Mouse (Mus musculus) hindbrain, embryonic 12.5 days (tissue): ENCODE results near the gene Slc7a5. TPM values are rescaled to one million over a fixed set of nuclear protein-coding genes. Genes with fewer than 3 reads are reported as not detected.
A peak's percentile ranks its signal among the peaks of the same experiment; 100 is the strongest.

Experiments used
- ATAC-seq: fragments of 200-750 bp; cut with Nextera tagmentation; 2 replicates; pipeline ENCODE4 v1.8.0; 2017; ENCODE audit warnings: moderate TSS enrichment; ENCODE audit not compliant: low FRiP score
- H3K27ac ChIP-seq: fragments of 300-500 bp; sonication (generic); 2 replicates; pipeline ENCODE4 v1.5.1; 2016; ENCODE audit warnings: mild to moderate bottlenecking
- H3K27me3 ChIP-seq: fragments of 300-500 bp; sonication (generic); 2 replicates; pipeline ENCODE4 v1.6.1; 2016; ENCODE audit warnings: mild to moderate bottlenecking
- H3K36me3 ChIP-seq: fragments of 300-500 bp; sonication (generic); 2 replicates; pipeline ENCODE4 v1.6.1; 2016; ENCODE audit warnings: mild to moderate bottlenecking
- H3K4me1 ChIP-seq: fragments of 300-500 bp; sonication (generic); 2 replicates; pipeline ENCODE4 v1.6.1; 2016
- H3K4me2 ChIP-seq: fragments of 300-500 bp; sonication (generic); replicated peaks from 2 replicates; pipeline ENCODE4 v1.6.1; 2016; ENCODE audit warnings: mild to moderate bottlenecking
- H3K4me3 ChIP-seq: fragments of 300-500 bp; sonication (generic); 2 replicates; pipeline ENCODE4 v1.5.1; 2016; ENCODE audit warnings: mild to moderate bottlenecking
- H3K9ac ChIP-seq: fragments of 300-500 bp; sonication (generic); 2 replicates; pipeline ENCODE4 v1.6.1; 2016; ENCODE audit warnings: mild to moderate bottlenecking, moderate library complexity
- H3K9me3 ChIP-seq: fragments of 300-500 bp; sonication (generic); replicated peaks from 2 replicates; pipeline ENCODE4 v1.6.1; 2016; ENCODE audit warnings: mild to moderate bottlenecking
- WGBS: fragments of 180-500 bp; shearing (Covaris S2); methylation state at CpG from one replicate; pipeline ENCODE4 v1.1.7; 2016; 5-methylcytosine and 5-hydroxymethylcytosine counted together
- polyA plus RNA-seq: library from polyadenylated mRNA; unstranded; fragments of >200 nt; fragmentation: Nextera tagmentation; extraction: Ambion mirVana; gene quantifications from 2 replicates; pipeline ENCODE4 v1.2.1, GENCODE M21; 2016

Gene Slc7a5
- polyA plus RNA-seq, 1 experiment from 2014 or later = 29.4 TPM

DNA sequence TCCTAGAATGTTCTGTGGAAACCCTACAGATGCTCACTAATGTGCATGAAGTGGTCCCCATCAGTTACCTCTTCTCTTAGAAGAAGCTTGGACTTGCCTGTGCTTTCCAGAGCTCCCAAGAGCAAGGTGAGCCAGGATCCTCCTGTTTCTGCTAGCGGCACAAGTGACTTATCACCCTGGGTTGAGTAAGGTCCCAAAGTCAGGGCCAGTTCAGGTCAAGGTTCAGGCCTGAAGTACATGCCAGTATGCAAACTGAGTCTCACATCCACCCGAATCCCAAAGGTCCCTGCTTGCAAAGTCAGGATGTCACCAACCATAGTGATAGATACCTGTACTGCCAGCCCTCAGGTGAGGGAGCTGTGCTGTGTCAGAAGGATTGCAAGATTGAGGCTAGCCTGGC is 37.3 kb downstream of the Slc7a5 start:
- no peaks in the 10 kb centered on the region for H3K36me3 ChIP-seq
- H3K27me3 ChIP-seq = no peaks in the 10 kb centered on the region
- H3K4me3 ChIP-seq = no peak overlapping the region
- H3K27ac ChIP-seq = no peak overlapping the region
- no peak overlapping the region for H3K4me2 ChIP-seq
- WGBS = 87% methylated on average over 2 of the region's 2 CpGs
- H3K9ac ChIP-seq = no peak overlapping the region
- H3K4me1 ChIP-seq = peaks cover 14% of the 10 kb centered on the region
- ATAC-seq = no peak
- H3K9me3 ChIP-seq = no peaks in the 10 kb centered on the region

DNA sequence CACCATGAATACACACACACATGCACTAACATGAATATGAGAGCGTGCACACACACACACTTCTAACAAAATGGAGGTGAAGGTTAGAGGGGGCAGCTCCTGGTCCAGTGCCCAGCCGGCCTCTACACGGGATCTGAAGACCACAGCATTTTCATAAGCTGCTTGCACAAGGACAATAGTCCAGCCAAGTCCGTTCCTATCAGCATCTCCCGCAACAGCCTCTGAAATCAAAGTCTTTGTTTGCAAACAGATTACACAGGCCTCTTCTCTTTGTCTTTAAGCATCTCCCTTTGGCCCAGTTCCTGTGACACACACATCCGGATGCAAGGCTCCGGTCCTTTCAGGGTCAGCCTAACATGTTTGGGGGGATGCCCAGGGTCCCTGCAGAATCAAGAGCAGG is 38.6 kb downstream of the Slc7a5 start:
- Histone ChIP-seq H3K36me3 (no peaks in the 10 kb centered on the region), H3K27me3 (no peaks in the 10 kb centered on the region), H3K27ac (no peak overlapping the region), H3K4me2 (no peak overlapping the region), H3K9me3 (no peaks in the 10 kb centered on the region), H3K4me3 (no peak overlapping the region), H3K4me1 (peaks cover 12% of the 10 kb centered on the region), H3K9ac (no peak overlapping the region)
- 88% methylated on average over 7 of the region's 7 CpGs for WGBS
- no peak for ATAC-seq

DNA sequence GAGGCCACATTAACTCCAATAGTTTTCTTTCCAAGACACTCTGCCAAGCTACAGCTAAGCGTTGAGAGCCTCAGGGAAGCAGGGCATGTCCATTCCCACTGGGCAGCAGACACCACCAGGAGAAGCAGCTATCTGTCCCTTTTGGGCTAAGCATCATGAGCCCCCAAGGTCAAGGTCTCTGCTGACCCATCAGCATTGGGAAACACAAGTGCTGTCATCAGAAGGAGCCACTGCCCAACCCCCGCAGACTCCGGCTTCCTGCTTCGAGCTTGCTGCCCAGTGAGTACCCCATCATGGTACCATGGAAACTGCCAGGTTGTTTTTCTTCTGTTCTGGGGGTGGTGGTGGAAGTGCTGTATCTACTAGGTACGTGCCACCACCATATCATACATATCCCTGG is 39.3 kb downstream of the Slc7a5 start:
- Histone ChIP-seq H3K36me3 (no peaks in the 10 kb centered on the region), H3K4me3 (no peak overlapping the region), H3K9me3 (no peaks in the 10 kb centered on the region), H3K27me3 (no peaks in the 10 kb centered on the region), H3K4me1 (peaks cover 12% of the 10 kb centered on the region), H3K9ac (no peak overlapping the region), H3K4me2 (no peak overlapping the region), H3K27ac (no peak overlapping the region)
- no peak for ATAC-seq
- WGBS = 91% methylated on average over 5 of the region's 5 CpGs

DNA sequence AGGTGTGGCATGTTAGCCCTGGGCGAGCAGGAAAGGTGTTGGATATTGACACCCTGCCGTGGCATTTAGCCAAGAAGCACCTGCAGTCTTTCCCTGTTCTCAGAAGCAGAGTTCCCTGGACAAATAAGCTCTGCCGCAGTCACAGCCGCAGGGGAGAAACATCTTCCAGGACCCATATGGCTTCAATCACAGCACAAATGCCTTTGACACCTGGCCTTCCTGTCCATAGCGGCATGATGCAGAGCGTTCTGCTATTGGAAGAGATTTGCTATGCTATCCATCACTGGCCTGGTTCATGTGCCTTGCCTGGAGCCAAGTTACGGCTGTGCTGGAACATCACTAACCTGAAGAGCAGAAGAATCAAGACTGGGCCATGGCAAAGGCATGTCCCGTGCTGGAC is 42.1 kb downstream of the Slc7a5 start:
- H3K4me3 ChIP-seq = no peak overlapping the region
- H3K36me3 ChIP-seq = no peaks in the 10 kb centered on the region
- no peak overlapping the region for H3K27ac ChIP-seq
- H3K4me1 ChIP-seq = no peaks in the 10 kb centered on the region
- no peaks in the 10 kb centered on the region for H3K27me3 ChIP-seq
- 73% methylated on average over 8 of the region's 8 CpGs for WGBS
- H3K9me3 ChIP-seq = no peaks in the 10 kb centered on the region
- H3K4me2 ChIP-seq = no peak overlapping the region
- no peak for ATAC-seq
- H3K9ac ChIP-seq = no peak overlapping the region

DNA sequence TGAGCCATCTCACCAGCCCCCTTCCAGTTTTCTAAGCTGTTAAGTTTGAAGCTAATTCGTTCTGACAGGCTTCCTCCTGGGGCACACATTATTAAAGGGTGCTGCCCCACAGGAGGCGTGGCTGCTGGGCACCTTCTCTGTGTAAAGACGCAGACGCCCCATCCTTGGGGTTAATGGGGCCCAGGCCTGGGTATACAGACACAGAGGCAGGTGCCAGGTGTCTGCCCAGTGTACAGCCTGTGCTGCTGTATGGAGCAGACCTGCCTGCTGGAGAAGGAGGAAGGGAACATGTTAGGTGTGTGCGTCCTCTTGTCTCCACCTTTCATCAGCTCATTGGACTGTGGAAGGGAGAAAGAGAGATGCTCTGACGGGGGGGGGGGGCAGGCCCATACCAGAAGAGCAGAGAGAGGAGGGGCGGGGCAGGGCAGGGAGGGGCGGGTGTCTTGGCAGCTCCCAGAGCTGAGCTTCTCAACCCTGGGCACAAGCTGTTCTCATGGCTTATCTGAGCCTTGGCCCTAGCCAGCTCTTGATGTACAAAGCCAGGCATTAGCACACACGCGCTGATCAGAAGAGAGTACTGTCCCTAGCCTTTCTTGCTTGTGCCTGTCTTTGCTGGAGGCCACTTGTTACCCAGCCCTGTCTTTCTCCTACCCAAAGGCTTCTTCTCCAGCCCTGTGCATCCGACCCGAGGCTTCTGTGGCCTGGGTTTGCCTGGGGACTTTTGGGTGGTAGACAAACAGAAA is 45.5 kb downstream of the Slc7a5 start:
- ATAC-seq = no peak
- no peak overlapping the region for H3K4me3 ChIP-seq
- no peaks in the 10 kb centered on the region for H3K9me3 ChIP-seq
- no peaks in the 10 kb centered on the region for H3K36me3 ChIP-seq
- H3K9ac ChIP-seq = no peak overlapping the region
- no peaks in the 10 kb centered on the region for H3K27me3 ChIP-seq
- WGBS = 73% methylated on average over 10 of the region's 12 CpGs
- H3K4me1 ChIP-seq = peaks cover 7% of the 10 kb centered on the region; the same call in 1 of the 2 replicates
- no peak overlapping the region for H3K27ac ChIP-seq
- no peak overlapping the region for H3K4me2 ChIP-seq

DNA sequence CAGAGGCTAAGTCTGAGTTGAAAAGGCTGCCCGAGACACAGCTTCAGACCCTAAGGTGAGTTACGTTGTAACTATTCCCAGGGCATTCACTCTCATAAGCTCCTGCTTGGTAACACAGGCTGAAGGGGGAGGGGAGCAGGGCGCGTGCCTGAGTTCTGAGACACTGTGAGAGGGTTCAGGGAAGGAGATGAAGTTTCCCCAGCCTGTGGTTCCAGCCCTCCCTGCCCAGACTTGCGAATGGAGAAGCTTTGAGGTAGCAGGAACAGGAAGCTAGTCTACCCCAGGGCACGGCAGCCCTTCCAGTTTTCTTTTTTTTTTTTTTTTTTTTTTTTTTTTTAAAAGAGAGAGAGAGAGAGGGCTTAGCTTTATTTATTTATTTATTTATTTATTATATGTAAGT is 46.2 kb downstream of the Slc7a5 start:
- WGBS = 65% methylated on average over 6 of the region's 6 CpGs
- H3K4me1 ChIP-seq = peaks cover 8% of the 10 kb centered on the region; the same call in 1 of the 2 replicates
- no peak for ATAC-seq

DNA sequence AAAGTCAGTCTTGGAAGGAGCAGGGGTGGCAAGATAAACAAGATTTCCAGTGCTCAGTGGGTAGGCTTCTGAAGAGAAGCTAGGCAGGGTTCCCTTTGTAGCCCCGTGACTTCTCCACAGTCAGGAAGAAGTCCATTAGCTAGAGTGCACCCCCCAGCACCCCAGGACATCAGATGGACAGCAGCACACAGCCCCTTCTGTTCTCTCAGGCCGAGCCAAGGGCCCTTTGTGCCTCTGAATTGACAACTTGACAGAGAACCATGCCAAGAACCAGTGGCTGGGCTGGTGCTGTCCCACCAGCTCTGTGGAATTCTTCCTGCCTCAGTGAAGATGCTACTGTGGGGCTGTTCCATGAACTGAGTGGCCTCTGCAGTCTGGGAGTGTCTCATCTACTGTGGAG is 49.7 kb downstream of the Slc7a5 start:
- Histone ChIP-seq H3K36me3 (no peaks in the 10 kb centered on the region), H3K4me2 (no peak overlapping the region), H3K4me3 (no peak overlapping the region), H3K9me3 (no peaks in the 10 kb centered on the region), H3K9ac (no peak overlapping the region), H3K27me3 (no peaks in the 10 kb centered on the region), H3K4me1 (peaks cover 8% of the 10 kb centered on the region; the same call in 1 of the 2 replicates), H3K27ac (no peak overlapping the region)
- WGBS = 43% methylated on average over 2 of the region's 2 CpGs
- no peak for ATAC-seq

More for the DNA sequence above, 46.2 kb downstream of the Slc7a5 start:
- Histone ChIP-seq H3K27ac (no peak overlapping the region), H3K36me3 (no peaks in the 10 kb centered on the region), H3K27me3 (no peaks in the 10 kb centered on the region), H3K9ac (no peak overlapping the region), H3K4me3 (no peak overlapping the region), H3K9me3 (no peaks in the 10 kb centered on the region), H3K4me2 (no peak overlapping the region)

DNA sequence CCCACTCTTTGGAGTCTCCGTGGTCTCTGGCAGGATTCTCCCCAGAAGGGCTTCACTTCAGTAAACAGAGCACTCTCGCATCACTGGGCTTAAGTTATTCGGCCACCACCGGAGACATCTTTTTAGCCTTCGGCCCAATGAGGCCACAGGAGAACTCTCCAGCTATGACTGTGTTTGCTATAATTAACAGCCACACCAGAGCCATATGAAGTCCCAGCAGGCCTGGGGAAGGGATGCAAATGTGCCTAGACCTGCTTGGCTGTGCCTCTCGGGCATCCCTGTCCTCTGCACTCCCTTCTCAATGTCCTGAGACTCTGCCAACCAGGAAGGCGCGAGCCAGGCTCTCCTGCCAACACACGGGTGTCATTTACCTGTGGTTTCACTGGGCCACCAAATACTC is 50.2 kb downstream of the Slc7a5 start:
- WGBS = 48% methylated on average over 9 of the region's 9 CpGs
- peaks cover 8% of the 10 kb centered on the region; the same call in 1 of the 2 replicates for H3K4me1 ChIP-seq
- H3K9ac ChIP-seq = no peak overlapping the region
- no peak overlapping the region for H3K27ac ChIP-seq
- no peaks in the 10 kb centered on the region for H3K27me3 ChIP-seq
- H3K4me2 ChIP-seq = no peak overlapping the region
- H3K36me3 ChIP-seq = no peaks in the 10 kb centered on the region
- ATAC-seq = no peak
- no peak overlapping the region for H3K4me3 ChIP-seq
- no peaks in the 10 kb centered on the region for H3K9me3 ChIP-seq

DNA sequence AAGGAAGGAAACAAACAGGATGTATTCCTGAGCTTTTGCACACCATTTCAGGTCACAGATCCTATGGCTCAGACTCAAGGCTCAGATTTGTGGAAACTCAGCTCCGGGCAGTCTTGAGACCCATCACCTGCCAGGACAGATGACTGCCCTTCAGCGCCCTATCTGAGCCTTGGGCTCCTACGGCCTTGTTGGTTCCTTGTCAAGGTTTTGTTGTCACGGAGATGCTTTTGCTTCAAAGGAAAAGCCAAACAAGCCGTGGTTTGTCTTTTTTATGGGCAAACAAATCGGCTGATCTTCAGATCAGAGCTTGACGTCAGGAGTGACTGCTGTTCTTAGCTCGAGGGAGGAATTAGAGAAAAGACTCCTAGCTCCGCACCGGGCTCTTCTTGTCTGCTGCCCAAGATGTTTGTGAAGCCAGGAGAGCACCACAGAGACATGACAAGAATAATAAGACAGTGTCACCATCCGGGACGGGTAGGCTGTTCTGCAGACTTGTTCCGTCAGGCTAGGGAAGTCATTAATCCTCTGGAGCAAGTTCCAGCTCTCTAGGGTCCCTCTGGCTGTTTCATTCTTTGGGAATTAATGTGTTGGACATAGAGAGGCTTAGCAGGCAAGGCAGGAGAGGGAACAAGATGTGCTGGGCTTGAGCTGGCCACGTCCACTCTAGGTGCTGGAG is 51.3 kb downstream of the Slc7a5 start:
- 84% methylated on average over 14 of the region's 14 CpGs for WGBS
- Histone ChIP-seq H3K4me1 (peaks cover 14% of the 10 kb centered on the region), H3K27me3 (peaks cover 7% of the 10 kb centered on the region), H3K36me3 (no peaks in the 10 kb centered on the region), H3K4me3 (no peak overlapping the region), H3K27ac (no peak overlapping the region), H3K9ac (no peak overlapping the region), H3K4me2 (no peak overlapping the region), H3K9me3 (no peaks in the 10 kb centered on the region)
- ATAC-seq = no peak

DNA sequence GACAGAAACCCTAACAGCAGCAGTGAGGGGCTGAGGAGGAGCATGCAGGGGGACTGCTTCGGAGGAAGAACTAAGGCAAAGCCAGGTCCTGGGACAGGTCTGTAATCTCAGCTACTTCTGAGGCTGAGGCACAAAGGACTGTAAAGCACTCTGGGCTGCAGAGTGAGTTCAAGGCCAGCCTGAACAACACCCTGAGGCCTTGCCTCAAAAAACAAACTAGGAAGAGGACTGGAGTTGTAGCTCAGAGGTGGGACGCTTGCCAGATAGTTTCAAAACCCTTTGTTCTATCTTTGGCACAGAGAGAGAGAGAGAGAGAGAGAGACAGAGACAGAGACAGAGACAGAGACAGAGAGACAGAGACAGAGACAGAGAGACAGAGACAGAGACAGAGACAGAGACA is 53.9 kb downstream of the Slc7a5 start:
- WGBS = 79% methylated on average over 2 of the region's 2 CpGs
- H3K27me3 ChIP-seq = peaks cover 7% of the 10 kb centered on the region

DNA sequence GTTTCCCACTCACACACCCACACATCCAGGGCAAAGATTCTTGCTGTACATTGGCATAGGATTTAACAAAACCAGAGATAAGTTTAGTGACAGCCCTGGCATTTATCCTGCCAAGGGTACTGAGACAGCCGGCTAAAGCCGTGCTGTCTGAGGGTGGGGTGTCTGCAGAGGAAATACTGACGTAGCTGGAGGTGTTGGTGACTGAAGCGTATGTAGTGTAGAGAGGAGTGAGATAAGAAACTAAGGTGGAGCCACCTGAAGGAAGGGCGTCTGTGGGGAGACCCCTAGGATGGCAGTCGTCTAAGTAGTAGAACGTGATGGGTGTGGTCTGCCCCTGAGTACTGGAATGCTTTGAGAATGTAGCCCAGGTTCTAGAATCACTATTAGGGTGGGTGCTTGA is 55.0 kb downstream of the Slc7a5 start:
- no peak for ATAC-seq
- Histone ChIP-seq H3K4me3 (no peak overlapping the region), H3K9me3 (no peaks in the 10 kb centered on the region), H3K4me1 (peaks cover 19% of the 10 kb centered on the region), H3K4me2 (no peak overlapping the region), H3K36me3 (no peaks in the 10 kb centered on the region), H3K27ac (no peak overlapping the region), H3K9ac (no peak overlapping the region), H3K27me3 (peaks cover 7% of the 10 kb centered on the region)
- WGBS = 61% methylated on average over 7 of the region's 7 CpGs

More for the DNA sequence above, 53.9 kb downstream of the Slc7a5 start:
- ATAC-seq = no peak
- no peak overlapping the region for H3K4me2 ChIP-seq
- no peak overlapping the region for H3K9ac ChIP-seq
- no peaks in the 10 kb centered on the region for H3K9me3 ChIP-seq
- H3K4me3 ChIP-seq = no peak overlapping the region
- peaks cover 22% of the 10 kb centered on the region for H3K4me1 ChIP-seq
- H3K36me3 ChIP-seq = no peaks in the 10 kb centered on the region
- no peak overlapping the region for H3K27ac ChIP-seq

DNA sequence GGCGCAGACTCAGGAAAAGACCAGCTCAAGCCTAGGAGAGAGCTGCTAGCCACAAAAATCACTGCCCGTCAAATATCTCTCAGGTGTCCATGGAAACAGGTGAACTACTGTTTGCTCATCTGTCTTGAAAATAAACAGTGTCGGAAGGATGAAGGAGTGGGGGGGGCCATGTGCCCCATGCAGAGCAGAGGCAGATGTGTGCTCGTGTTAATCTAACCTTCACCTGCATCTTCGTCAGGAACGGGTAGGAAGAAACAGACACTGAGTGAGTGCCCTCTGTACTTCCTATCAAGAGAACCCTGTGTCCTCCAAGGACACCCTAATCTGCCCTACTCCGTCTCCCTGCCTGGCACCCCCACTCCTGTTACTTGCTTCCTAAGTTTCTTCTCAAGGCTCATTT is 55.8 kb downstream of the Slc7a5 start:
- 45% methylated on average over 7 of the region's 7 CpGs for WGBS
- H3K27me3 ChIP-seq = peaks cover 7% of the 10 kb centered on the region
- H3K27ac ChIP-seq = no peak overlapping the region
- H3K36me3 ChIP-seq = no peaks in the 10 kb centered on the region
- ATAC-seq = no peak
- peaks cover 14% of the 10 kb centered on the region for H3K4me1 ChIP-seq
- H3K4me2 ChIP-seq = no peak overlapping the region
- H3K9ac ChIP-seq = peak overlapping the region; percentile 44; the same call in 1 of the 2 replicates
- H3K9me3 ChIP-seq = no peaks in the 10 kb centered on the region
- no peak overlapping the region for H3K4me3 ChIP-seq
